Mouse (Mus musculus) erythroid progenitor cell, adult 5-6 weeks (primary cell): ENCODE measurements around the gene Rnf41. TPM values are rescaled to one million over a fixed set of nuclear protein-coding genes. Genes with fewer than 3 reads are reported as not detected.
A peak's percentile ranks its signal among the peaks of the same experiment; 100 is the strongest.

ENCODE experiments used
- ATAC-seq: replicated peaks from 2 replicates; pipeline ENCODE4 v1.8.0; 2016; ENCODE audit warnings: moderate number of reproducible peaks, mild to moderate bottlenecking, moderate TSS enrichment, inconsistent platforms; ENCODE audit not compliant: poor library complexity, low FRiP score, severe bottlenecking
- total RNA-seq, 2 experiments: library from RNA; stranded (forward) in 1 of 2; stranded (reverse) in 1 of 2; fragments of 150-400 nt in 1 of 2; fragments of 186-747, 209-891 nt in 1 of 2; gene quantifications; 2 replicates each; pipeline versions ENCODE4 v1.2.3 to v1.2.4; 2015 to 2017; ENCODE audit warnings: low replicate concordance in 2 of 2

Rnf41 gene
- total RNA-seq, 2 experiments from 2014 or later = 3.4 to 4.0 TPM

DNA sequence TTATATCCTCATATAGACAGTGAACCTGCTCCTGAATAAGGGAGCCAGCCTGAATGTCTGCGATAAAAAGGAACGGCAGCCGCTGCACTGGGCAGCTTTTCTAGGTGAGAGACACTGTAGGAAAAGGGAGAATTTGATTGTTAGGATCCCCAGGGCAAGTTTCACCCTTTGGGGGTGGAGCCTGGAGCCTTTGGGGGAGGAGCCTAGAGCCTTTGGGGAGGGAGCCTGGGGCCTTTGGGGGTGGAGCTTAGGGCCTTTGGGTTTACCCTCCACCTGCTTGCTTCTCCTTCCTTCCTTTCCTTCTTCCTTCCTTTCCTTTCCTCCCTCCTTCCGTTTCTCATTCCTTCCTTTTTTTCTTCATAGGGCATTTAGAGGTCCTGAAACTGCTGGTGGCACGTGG, 30.9 kb upstream of the Rnf41 start:
- no peak for ATAC-seq

DNA sequence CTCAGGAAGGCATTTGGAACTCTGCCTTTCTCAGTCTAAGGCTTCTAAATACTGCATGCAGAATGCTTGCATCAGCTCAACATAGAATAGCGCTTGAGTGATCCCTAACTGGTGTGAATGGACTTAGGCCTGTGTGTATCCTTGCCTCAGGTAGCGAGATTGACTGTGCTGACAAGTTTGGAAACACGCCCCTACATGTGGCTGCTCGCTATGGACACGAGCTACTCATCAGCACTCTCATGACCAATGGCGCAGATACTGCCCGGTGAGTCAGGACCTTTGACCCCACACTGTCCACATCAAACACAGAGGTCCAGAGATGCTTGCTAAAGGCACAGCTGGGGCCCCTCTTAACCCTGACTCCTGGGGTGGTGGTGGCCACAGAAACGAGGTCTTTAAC, 29.0 kb upstream of the Rnf41 start:
- no peak for ATAC-seq

DNA sequence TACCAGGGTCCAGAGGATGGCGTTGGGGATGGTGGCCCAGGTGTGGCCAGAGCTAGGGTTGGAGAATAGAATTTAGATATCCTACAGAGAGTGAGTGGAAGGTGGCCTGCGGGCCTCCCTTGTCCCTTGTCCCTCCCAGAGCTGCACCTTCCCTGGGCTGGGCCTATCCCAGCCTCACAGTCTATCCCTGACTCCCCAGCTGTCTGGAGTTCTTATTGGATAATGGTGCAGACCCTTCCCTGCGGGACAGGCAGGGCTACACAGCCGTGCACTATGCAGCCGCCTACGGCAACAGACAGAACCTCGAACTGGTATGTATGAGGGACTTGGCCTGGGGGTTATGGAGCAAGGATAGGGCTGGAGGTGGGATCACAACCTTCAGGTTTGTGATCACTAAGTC, 25.6 kb upstream of the Rnf41 start:
- ATAC-seq = no peak

DNA sequence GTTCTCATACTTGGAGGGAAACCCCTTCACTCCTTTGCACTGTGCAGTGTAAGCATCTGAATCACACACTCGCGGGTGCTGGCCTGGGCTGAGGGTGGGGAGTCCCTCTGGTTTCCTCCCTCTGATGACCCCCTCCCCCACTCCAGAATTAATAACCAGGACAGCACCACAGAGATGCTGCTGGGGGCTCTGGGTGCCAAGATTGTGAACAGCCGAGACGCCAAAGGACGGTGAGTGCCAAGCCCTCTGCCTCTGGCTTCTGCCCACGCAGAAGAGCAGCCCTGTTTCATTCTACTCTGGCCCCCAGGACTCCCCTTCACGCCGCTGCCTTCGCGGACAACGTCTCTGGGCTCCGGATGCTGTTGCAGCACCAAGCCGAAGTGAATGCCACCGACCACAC, 22.5 kb upstream of the Rnf41 start:
- ATAC-seq = no peak

DNA sequence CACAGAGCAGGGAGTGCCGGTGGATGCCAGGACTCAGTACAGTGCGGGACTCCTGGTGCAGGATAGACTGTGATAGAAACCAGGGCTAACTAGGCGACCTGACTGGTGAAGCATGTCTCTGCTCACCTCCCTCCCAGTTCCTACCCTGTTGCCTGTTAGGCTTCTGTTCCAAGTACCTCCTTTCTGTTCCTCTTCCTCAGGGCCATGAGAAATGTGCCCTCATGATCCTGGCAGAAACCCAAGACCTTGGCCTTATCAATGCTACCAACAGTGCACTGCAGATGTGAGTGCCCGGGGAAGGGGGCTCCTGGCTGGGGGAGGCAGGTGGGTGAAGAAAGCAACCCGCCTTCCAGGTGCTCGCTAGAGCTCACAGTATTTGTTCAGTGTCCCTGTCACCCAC, 21.9 kb upstream of the Rnf41 start:
- ATAC-seq = no peak

DNA sequence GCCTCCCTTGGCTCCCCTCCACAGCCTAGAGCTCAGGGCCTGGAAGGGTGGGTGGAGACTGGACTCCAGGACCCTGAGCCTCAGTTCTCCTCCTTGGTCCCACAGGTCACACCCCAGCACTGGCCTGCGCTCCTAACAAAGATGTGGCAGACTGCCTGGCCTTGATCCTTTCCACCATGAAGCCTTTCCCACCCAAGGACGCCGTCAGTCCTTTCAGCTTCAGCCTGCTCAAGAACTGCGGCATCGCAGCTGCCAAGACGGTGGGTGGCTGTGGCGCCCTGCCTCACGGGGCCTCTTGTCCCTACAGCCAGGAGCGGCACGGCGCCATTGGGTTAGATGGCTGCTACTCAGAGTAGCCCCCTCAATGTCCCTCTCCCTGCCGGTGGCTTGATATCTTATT, 21.1 kb upstream of the Rnf41 start:
- no peak for ATAC-seq

DNA sequence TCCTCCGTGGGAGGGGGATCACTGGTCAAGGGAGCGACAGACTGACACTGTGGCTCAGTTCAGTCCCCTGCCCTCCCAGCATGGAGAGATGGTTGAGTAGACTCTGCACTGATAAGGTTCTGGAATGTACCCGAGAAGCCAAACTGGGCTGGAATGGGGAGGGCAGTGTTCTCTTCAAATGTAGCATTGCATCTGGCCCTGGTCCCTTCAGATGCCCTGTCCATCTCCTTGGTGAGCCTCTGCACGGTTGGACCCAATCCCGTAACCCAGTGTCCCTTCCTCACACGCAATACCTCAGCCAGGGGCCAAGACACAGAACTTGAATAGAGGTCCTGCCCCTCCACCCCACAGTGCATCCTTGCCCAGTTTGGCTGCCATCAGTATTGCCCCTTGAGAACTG, 19.6 kb upstream of the Rnf41 start:
- ATAC-seq = no peak

DNA sequence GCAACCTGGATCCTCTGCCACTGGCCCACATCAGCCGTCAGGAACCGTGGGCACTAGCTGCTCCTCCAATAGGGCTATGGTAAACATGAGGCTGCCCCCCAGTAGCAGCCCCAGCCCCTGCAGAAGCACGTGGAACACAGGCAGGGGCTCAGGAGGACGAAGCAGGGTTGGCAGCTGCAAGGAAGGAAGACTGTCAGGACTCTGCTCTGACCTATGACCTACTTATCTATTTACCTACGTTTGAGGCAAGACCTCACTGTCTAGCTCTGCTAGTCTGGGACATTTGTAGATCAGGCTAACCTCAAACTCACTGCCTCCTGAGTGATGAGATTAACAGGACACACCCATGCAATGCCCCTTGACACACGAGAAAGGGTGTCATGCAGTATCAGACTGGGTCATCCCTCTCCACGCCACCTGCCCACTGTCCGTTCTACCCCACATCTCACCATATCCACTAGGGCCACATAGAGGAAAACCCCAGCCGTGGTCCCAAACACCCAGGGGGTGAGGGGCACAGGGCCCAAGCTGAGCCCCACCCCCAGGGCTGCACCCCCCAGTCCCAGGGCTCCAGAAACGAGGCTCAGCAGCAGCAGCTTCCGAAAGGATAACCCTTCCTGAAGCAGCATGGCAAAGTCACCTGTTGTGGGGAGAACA, 15.3 kb upstream of the Rnf41 start:
- no peak for ATAC-seq

DNA sequence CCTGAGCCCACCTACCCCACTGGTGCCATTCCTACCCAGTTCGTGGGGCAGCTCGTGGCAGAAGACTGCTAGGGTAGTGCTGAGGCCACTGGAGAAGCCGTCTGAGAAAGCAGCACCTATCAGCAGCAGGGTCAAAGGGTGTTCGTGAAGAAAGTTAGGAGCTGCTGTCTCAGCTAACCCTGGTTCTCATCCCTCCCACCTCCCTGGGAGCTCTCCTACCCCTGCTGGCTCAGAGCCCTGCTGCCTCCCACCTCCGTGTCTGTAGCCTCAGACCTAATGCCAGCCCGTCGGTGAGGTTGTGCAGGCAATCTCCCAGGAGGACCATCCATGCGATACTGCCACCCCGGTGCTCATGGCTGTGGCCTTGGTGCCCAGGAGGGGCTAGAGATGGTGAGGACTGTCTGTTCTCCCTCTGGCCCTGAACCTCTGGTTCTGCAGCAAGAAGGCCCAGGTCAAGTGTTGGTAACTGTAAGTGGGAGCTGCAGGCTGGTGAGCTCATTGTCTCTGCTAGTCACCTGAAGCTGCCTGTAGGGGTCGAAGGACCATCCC, 14.7 kb upstream of the Rnf41 start:
- ATAC-seq = no peak

DNA sequence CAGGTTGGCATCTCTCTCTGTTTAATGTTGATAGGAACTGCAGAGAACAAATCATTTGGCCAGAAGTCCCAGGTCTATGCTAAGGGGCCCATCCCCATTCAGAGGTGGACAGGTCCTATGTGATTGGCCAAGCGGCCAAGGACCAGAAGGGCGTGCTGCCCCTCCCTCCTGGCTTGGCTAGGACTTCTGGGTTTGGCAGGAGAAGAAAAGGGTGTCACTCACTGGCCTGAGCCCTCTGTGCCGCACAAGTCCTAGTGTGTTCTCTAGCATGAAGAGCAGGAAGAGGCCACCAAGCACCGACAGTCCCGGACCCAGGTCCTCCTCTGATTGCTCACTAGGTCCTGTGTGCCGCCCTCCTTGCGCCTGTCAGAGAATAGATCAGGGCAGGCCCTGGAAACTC, 14.0 kb upstream of the Rnf41 start:
- no peak for ATAC-seq

DNA sequence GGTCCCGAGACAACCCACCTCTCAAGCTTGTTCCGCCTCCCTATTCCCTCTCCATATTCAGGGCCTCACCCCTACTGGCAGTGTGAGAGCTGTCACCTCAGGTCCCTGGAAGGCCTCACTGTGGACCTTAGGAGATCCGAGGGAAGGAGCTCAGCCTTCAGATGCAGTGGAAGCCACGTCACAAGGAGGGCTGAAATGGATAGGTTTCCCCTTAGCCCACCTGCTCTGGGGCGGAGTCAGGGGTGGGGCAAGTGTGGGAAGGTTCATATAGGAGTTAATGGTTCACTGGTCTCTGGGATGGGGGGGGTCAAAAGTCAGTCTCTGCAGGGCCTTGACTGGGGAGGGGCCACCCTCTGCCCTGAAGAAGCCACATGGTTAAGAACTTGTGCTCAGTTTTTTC, 11.1 kb upstream of the Rnf41 start:
- no peak for ATAC-seq

DNA sequence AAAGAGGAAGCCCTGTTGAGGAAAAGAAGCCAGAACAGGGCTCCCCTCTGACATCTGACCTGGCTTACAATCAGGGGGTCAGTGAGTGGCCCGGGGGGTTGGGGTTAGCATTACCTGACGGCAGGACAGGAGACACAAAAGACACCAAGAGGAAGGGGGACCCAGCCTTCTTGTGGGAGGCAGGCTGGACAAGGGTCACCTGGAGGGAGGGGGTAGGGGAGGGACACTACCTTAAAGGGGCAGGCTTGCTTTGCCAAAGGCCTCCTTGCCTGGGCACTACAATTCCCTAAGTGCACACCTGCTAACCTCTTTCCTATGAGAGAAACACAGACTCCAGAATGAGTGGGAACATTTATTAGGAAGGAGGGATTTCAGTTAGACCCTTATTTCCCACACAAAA, 10.4 kb upstream of the Rnf41 start, which contains the start of gene Slc39a5:
Gene Slc39a5 (minus strand): TSS at position 174 of the 400 bp plus-strand sequence.
- no peak for ATAC-seq

DNA sequence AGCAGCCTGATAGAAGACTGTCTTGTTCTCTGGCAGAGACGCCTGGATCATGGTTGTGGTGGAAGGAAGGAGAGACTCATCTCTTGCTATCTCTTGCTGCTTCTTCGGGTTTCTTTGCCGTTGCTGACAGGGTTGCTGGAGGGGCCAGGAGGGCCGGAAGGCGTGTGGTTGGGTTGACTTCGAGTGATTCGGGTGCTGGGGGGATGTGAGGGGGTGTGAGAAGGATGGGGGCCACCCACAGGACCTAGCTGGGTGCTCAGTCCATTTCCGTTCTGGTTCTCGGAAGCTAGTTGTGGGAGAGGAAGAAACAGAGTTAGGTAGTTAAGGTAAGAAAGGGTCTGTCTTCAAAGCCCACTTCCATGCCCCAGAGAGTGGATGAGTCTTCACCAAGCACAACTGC, 9.8 kb upstream of the Rnf41 start:
- no peak for ATAC-seq

DNA sequence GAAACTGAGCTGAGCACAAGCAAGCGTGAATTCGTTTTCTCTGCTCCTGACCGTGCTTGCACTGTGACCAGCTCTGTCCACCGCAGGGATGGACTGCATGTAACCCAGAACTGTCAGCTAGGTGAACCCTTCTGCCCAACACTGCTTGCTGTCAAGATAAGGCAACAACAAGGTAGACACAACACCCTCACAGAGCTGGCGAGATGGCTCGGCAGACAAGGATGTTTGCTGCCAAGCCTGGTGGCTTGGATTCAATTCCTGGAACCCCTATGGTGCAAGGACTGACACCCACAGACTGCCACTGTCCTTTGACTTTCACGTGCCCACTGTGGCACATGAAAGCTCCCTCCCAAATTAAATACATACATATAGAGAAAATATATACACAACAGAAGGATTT, 7.5 kb upstream of the Rnf41 start:
- ATAC-seq = no peak

DNA sequence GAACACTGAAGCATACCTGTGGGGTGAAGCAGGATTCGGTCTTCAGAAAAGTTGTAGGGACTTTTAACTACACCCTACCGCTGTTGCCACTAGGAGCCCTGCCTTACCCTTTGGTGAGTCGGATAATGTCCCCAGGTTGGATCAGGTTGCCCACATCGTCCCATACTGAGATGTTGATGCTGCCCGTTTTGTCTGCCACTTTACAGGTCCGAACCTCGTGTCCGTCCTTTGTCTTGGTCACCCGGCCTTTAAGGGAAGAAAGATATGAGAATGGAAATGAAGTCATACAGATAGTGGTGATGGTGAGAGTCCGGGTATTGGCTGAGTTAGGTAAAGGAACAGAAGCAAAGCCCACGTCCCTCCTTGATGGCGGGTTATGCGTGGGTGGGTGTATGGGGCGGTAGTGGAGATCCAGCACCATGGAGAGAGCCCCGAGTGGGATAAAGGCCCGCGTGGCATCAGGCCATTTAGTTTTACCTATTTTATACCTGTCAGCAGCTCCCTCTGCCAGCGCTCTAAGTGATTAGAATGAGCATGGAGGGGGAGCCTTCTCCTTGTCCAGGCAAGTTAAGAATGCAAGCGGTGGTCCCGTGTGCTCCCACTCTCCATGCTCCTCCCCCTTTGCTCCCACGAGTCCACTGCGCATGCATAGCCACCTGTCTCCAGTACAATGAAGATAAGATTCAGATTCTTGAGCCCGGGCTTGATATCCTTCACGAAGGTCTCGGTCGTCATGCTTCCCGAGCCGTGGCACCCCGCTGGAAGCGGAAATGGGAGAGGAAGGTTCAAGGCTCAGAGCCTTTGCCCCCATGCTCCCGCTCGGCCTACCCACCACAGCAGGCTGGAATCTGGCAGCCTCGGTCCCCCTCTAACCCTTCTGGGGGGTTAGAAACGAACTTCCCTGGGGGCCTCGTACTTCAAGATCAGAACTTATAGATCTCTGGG, 2.6 kb upstream of the Rnf41 start:
- no peak for ATAC-seq

DNA sequence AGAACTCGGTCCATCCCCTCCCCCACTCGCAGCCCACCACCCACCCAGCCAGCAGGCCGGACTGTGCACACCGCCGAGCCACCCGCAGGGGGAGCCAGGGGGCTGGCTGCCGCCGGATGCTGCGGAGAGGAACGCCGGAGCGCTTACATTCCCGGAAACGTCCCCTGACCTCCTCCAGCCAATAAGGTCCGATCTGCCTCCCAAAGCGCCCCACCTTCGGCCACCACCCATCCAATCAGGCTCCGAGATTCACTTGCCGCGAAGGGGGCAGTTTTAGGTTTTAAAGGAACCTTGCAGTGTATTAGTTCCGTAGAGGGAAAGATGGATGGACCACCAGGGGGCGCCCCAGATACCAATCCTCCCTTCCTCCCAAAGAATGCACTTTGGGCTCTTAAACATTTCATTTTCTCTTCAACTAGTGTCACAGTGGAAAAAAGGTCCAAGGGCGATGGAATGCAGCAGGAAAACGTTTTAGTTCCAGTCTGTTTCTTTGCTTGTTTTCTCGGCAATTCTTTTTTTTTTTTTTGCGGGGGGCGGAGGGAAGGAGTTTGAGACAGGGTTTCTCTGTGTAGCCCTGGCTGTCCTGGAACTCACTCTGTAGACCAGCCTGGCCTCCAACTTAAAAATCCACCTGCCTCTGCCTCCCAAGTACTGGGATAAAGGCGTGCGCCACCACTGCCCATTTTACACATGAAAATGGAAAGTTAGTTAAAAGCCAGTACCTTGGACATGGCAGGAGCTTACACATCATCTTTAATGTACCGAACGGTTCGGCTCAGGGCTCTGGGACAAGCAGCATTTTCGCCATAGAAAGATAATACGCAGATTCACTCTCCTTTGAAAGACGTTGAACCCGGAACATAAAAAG, 1.5 kb upstream of the Rnf41 start:
- ATAC-seq = peak; percentile 90

DNA sequence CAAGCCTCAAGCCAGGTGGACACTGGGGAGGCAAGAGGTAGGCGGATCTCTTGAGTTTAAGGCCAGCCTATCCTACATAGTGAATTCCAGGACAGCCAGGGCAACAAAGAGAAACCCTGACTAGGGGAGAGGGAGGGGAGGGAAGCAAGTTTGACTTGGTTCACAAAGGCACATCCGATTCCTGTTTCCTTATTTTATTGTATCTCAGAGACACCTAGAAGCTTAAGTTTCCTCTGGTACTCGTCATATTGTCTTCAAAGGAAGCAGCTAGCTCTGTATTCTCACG, 954 bp upstream of the Rnf41 start:
- no peak for ATAC-seq

DNA sequence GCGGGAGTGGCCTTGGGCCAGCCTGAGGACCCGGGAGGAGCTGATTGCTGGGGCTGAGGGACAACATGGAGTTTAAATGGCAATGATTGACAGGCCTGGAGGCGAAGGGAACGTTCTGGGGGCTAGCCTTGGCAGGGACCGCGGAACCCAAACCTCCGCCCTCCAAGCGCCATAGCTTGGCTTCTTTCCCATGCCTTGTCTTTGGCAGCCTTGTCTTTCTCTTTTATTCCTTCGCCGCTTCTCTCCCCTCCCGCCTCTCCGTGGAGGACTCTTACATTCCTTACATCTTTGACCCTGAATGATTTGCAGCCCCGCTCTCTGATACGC, 561 bp downstream of the Rnf41 start:
- no peak for ATAC-seq

DNA sequence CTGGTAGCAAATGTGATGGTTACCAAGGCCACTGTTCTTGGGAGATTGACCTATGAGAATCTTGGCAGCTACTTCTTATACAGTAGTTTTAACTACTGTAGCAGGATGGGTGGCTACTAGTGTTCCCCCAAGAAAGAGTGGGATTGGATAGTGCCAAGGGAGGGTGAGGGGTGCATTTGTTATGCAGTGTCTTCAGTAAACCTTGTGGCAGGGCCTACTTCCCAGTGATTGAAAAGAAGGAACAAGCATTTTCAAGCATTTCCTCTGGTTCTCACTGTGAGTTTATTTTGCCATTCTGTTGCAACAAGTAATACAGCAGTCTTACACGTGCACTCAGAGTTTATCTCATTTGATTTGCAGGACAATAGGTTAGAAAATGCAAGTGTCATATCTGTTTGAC, 1.1 kb downstream of the Rnf41 start:
- no peak for ATAC-seq

DNA sequence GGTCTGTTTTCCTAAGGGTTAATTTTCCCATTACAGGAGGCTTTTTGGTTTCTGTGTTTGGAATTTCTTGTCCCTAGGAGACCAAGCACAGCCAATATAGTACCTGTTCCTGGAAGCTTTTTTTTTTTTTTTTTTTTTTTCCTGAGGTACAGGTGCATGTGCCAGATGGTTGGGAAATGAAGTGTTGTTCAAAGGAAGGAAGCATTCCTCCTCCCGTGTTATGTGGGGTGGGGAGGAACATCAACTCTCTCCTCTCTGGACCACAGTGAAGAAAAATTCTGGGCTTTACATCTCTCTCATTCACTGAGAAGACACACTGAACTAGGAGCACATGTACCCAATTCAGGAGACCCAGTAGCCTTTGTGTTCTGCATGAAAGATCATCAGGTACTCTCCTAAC, 1.6 kb downstream of the Rnf41 start:
- ATAC-seq = no peak

DNA sequence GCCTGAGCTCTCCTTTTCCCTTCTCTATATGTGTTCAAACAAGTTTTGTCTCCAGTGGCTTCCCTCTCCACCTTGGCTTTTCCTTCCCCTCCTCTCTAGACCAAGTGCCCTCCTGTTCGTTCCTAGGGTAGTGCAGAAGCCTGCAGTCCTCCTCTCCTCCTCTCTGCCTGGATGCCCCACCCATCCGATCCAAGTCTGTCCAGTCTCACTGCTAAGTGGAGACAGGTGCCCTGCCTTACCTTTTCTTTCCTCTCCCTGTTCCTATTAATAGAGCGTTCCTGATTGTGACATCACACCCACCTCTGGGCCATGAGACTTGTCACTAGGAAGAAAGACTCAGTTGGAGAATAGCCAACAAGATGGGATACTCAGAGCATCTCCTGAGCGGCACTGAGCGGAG, 3.4 kb downstream of the Rnf41 start:
- ATAC-seq = no peak
